Mouse (Mus musculus): ENCODE measurements around the gene Rasgrf1. TPM values are rescaled to one million over a fixed set of nuclear protein-coding genes. Genes with fewer than 3 reads are reported as not detected.

Gene Rasgrf1
- polyA plus RNA-seq (2015; fragmentation: Nextera tagmentation; extraction: Ambion mirVana): 0.96 and 1.1 TPM in 2 replicates

GRCm38 (mm10) chr9:89909131-89910010 lies at the start of gene Rasgrf1:
TSS of gene Rasgrf1 (plus strand) at chr9:89909908.
- ATAC-seq (ENCODE audit: insufficient number of reproducible peaks, low FRiP score, low TSS enrichment, low read depth): no peak; the same call in 1 of the 2 replicates
- no peak within 1 kb of the TSS for H3K9ac ChIP-seq
- peaks cover 28% of the 10 kb centered on the region for H3K4me1 ChIP-seq
- no peaks in the 10 kb centered on the region for H3K9me3 ChIP-seq (replicated peaks)
- WGBS: 1% methylated on average over 54 of the region's 64 CpGs
- H3K27ac ChIP-seq (replicated peaks): no peak within 1 kb of the TSS
- H3K36me3 ChIP-seq: no peaks in the 10 kb centered on the region
- H3K27me3 ChIP-seq: peaks cover 85% of the 10 kb centered on the region
- H3K4me3 ChIP-seq (replicated peaks): peak within 1 kb of the TSS; percentile 52
- peak within 1 kb of the TSS; percentile 95 for H3K4me2 ChIP-seq (replicated peaks)

DNA sequence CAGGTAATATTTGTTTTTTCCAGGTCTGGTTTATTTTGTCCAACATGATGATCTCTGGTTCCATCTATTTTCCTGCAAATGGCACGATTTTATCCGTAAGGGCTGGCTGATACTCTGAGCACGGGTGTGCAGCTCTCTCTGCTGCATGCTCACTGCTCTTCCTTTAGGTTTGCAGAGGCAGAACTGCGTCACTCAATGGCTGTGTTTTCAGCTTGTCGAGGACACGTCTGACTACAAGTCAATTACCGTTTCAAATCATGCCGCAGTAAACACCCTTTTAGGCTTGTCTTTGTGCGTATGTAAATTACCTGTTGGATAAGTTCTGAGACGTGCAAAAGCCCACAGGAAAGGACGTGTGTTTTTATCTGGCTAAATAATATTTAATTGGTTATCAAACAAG lies 49.6 kb upstream of the Rasgrf1 start:
- Histone ChIP-seq H3K27ac (replicated peaks) (no peak overlapping the region), H3K4me2 (replicated peaks) (no peak overlapping the region), H3K9me3 (replicated peaks) (no peaks in the 10 kb centered on the region), H3K27me3 (no peaks in the 10 kb centered on the region), H3K4me3 (replicated peaks) (no peak overlapping the region), H3K36me3 (no peaks in the 10 kb centered on the region), H3K4me1 (no peaks in the 10 kb centered on the region), H3K9ac (no peak overlapping the region)
- WGBS: 70% methylated on average over 11 of the region's 11 CpGs
- ATAC-seq (ENCODE audit: insufficient number of reproducible peaks, low FRiP score, low TSS enrichment, low read depth): no peak

- no peaks in the 10 kb centered on the region for H3K4me1 ChIP-seq
- H3K4me3 ChIP-seq (replicated peaks): no peak overlapping the region
- H3K9ac ChIP-seq: no peak overlapping the region
- 68% methylated on average over 6 of the region's 6 CpGs for WGBS
- no peak overlapping the region for H3K4me2 ChIP-seq (replicated peaks)
- no peak for ATAC-seq (ENCODE audit: insufficient number of reproducible peaks, low FRiP score, low TSS enrichment, low read depth)
- no peaks in the 10 kb centered on the region for H3K9me3 ChIP-seq (replicated peaks)
- H3K36me3 ChIP-seq: no peaks in the 10 kb centered on the region
- no peak overlapping the region for H3K27ac ChIP-seq (replicated peaks)
- no peaks in the 10 kb centered on the region for H3K27me3 ChIP-seq
Measured at GRCm38 (mm10) chr9:89860584-89860983, 49.1 kb upstream of the Rasgrf1 start.

GRCm38 (mm10) chr9:89867141-89867540 lies 42.6 kb upstream of the Rasgrf1 start:
- Histone ChIP-seq H3K27ac (replicated peaks) (no peak overlapping the region), H3K27me3 (peaks cover 48% of the 10 kb centered on the region), H3K4me1 (no peaks in the 10 kb centered on the region; the same call in 1 of the 2 replicates), H3K4me2 (replicated peaks) (no peak overlapping the region), H3K9me3 (replicated peaks) (no peaks in the 10 kb centered on the region), H3K4me3 (replicated peaks) (no peak overlapping the region), H3K9ac (no peak overlapping the region), H3K36me3 (no peaks in the 10 kb centered on the region)
- no peak for ATAC-seq (ENCODE audit: insufficient number of reproducible peaks, low FRiP score, low TSS enrichment, low read depth)
- 40% methylated on average over 4 of the region's 4 CpGs for WGBS

DNA sequence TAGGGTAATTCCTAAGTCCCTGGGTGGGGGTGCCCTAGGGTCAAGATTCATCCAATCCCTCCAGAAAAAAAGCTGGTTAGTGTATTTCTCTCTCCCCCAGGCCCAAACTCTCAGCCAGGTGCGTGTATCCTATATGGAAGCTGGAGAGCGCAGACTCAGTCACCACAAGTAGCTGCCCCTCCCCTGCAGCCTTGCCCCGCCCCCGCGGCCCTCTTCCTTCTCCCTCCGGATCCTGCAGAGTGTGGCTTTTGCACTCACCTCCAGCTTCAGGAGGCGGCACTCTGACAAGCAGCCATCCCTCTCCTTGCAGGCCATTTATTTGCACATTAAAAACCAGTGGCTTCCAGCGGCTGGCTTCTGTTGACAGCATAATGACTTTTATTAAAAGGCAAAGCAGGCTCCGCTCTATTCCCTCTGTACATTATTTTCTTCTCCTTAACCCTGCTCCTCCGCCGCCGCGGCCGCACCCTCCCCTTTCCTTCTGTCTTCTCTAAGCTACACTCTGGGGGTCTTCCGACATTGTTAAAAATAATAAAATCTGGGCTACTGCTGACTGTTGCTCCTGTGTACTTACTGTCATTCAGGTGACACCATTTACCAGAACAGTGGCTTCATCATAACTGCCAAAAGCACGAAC lies 41.5 kb upstream of the Rasgrf1 start:
- H3K4me2 ChIP-seq (replicated peaks): peak overlapping the region; percentile 28
- no peaks in the 10 kb centered on the region; the same call in 1 of the 2 replicates for H3K4me1 ChIP-seq
- H3K36me3 ChIP-seq: no peaks in the 10 kb centered on the region
- H3K27me3 ChIP-seq: peaks cover 58% of the 10 kb centered on the region
- no peak for ATAC-seq (ENCODE audit: insufficient number of reproducible peaks, low FRiP score, low TSS enrichment, low read depth)
- 2% methylated on average over 16 of the region's 16 CpGs for WGBS
- H3K9ac ChIP-seq: no peak overlapping the region
- H3K9me3 ChIP-seq (replicated peaks): no peaks in the 10 kb centered on the region
- H3K27ac ChIP-seq (replicated peaks): no peak overlapping the region
- no peak overlapping the region for H3K4me3 ChIP-seq (replicated peaks)

DNA sequence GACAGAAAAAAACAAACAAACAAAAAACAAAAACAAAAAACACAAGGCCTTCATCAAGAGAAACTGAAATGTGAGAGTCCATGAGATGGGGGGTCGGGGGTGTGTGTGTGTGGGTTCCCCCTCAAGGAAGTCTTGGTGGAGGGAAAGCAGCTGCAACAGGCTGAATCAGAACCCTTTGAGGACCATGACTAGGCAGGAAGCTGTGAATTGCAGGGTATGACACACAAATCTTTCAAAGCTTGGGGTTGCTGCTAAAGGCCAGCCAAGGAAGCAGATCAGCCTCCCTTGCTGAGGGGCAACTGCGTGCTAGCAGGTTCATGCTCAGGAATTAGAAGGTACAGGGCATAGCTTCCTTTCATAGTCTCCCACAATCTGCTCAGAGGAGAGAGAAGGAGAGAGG lies 40.1 kb upstream of the Rasgrf1 start:
- Histone ChIP-seq H3K4me1 (no peaks in the 10 kb centered on the region; the same call in 1 of the 2 replicates), H3K36me3 (no peaks in the 10 kb centered on the region), H3K4me3 (replicated peaks) (no peak overlapping the region), H3K9me3 (replicated peaks) (no peaks in the 10 kb centered on the region), H3K27ac (replicated peaks) (no peak overlapping the region), H3K9ac (no peak overlapping the region), H3K27me3 (peaks cover 67% of the 10 kb centered on the region), H3K4me2 (replicated peaks) (no peak overlapping the region)
- 10% methylated on average over 2 of the region's 2 CpGs for WGBS
- ATAC-seq (ENCODE audit: insufficient number of reproducible peaks, low FRiP score, low TSS enrichment, low read depth): no peak

DNA sequence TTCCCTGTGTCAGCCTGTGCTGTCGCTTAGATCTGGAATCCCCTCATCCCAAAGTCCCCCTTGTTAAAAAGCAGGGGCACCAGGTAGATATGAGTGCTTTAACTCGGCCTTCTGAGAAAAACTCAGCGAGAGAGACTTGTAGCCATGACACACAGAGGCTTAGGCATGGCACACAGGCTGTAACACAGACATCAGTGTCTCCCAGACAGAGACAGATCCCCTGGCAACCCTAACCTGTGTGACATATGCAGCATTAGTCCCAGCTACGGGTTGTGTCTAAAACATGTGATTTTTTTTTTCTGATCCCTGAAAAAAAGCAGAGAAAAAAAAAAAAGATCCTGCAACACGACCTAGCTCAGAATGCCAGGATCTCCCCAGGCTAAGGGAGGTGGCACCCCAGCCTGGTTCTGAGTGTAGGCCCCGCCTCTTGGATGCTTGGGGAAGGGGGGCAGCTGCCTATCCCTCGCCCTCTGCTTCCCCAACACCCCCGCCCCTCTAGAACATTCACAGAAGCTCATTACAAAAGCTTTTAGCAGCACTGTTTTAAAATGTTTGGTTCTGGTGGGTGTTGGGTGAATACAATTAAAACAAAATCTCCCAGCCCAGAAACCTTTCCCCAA lies 39.1 kb upstream of the Rasgrf1 start:
- no peak overlapping the region for H3K4me2 ChIP-seq (replicated peaks)
- no peaks in the 10 kb centered on the region for H3K36me3 ChIP-seq
- 5% methylated on average over 8 of the region's 8 CpGs for WGBS
- H3K4me3 ChIP-seq (replicated peaks): no peak overlapping the region
- H3K27ac ChIP-seq (replicated peaks): no peak overlapping the region
- H3K27me3 ChIP-seq: peaks cover 77% of the 10 kb centered on the region
- H3K9ac ChIP-seq: no peak overlapping the region
- H3K9me3 ChIP-seq (replicated peaks): no peaks in the 10 kb centered on the region
- no peaks in the 10 kb centered on the region; the same call in 1 of the 2 replicates for H3K4me1 ChIP-seq
- no peak for ATAC-seq (ENCODE audit: insufficient number of reproducible peaks, low FRiP score, low TSS enrichment, low read depth)

DNA sequence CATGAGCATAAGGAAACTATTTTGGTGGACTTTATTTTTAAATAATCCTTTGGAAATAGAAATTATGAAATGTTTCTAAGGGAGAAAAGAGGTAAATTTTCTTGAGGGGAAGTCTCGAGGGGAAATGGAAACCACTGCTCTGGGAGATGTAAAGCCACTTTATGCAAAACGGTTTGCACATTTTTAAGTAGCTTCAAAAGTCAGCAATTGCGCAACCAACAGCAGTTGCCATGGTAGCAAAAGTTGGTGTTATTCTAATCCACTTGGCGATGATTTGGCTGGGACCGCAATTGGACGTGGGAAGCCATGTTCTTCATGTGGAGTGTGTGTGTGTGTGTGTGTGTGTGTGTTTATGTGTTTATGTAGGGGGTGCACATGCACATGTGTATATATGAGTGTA lies 37.6 kb upstream of the Rasgrf1 start:
- Histone ChIP-seq H3K4me1 (no peaks in the 10 kb centered on the region; the same call in 1 of the 2 replicates), H3K27ac (replicated peaks) (no peak overlapping the region), H3K9ac (no peak overlapping the region), H3K4me3 (replicated peaks) (no peak overlapping the region), H3K27me3 (peaks cover 78% of the 10 kb centered on the region), H3K9me3 (replicated peaks) (no peaks in the 10 kb centered on the region), H3K36me3 (no peaks in the 10 kb centered on the region), H3K4me2 (replicated peaks) (no peak overlapping the region)
- no peak for ATAC-seq (ENCODE audit: insufficient number of reproducible peaks, low FRiP score, low TSS enrichment, low read depth)
- 71% methylated on average over 6 of the region's 6 CpGs for WGBS

GRCm38 (mm10) chr9:89874434-89874833 lies 35.3 kb upstream of the Rasgrf1 start:
- Histone ChIP-seq H3K4me3 (replicated peaks) (no peak overlapping the region), H3K9me3 (replicated peaks) (no peaks in the 10 kb centered on the region; the same call in 1 of the 2 replicates), H3K27ac (replicated peaks) (no peak overlapping the region), H3K27me3 (peaks cover 70% of the 10 kb centered on the region), H3K4me2 (replicated peaks) (no peak overlapping the region), H3K4me1 (no peaks in the 10 kb centered on the region), H3K9ac (no peak overlapping the region), H3K36me3 (no peaks in the 10 kb centered on the region)
- ATAC-seq (ENCODE audit: insufficient number of reproducible peaks, low FRiP score, low TSS enrichment, low read depth): no peak
- 61% methylated on average over 7 of the region's 7 CpGs for WGBS

GRCm38 (mm10) chr9:89875551-89875950 lies 34.2 kb upstream of the Rasgrf1 start:
- no peak overlapping the region for H3K4me3 ChIP-seq (replicated peaks)
- H3K27me3 ChIP-seq: peaks cover 61% of the 10 kb centered on the region
- WGBS: 55% methylated on average over 5 of the region's 5 CpGs
- no peak for ATAC-seq (ENCODE audit: insufficient number of reproducible peaks, low FRiP score, low TSS enrichment, low read depth)
- no peaks in the 10 kb centered on the region; the same call in 1 of the 2 replicates for H3K9me3 ChIP-seq (replicated peaks)
- no peak overlapping the region for H3K9ac ChIP-seq
- no peaks in the 10 kb centered on the region for H3K4me1 ChIP-seq
- no peaks in the 10 kb centered on the region for H3K36me3 ChIP-seq
- no peak overlapping the region for H3K27ac ChIP-seq (replicated peaks)
- H3K4me2 ChIP-seq (replicated peaks): no peak overlapping the region

DNA sequence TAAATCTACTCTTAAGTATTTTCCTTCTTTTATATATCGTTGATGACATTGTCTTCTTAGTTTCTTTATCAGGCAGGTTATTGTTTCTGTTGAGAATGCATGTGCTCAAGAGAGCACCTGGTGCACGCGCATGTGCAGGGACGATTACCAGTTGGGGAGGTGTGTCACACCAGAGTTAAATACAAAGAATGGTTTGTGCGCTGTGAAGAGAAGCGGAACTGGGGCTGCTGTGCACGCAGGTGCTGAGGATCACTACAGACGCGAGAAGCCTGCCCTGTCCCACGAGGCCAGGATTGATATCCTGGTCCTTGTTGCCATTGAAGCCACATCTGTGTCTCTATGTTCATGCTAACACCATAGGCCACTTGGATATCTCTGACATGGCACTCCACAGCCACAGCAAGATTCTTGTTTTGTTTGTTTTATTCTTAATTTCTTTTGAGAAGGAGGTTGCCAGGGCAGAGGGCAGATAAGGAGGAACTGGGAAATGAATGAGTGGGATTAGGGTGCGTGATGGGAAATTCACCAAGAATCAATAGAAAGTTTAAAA lies 31.2 kb upstream of the Rasgrf1 start:
- Histone ChIP-seq H3K27ac (replicated peaks) (no peak overlapping the region), H3K4me2 (replicated peaks) (no peak overlapping the region), H3K4me3 (replicated peaks) (no peak overlapping the region), H3K4me1 (no peaks in the 10 kb centered on the region), H3K9ac (no peak overlapping the region), H3K36me3 (no peaks in the 10 kb centered on the region), H3K9me3 (replicated peaks) (no peaks in the 10 kb centered on the region; the same call in 1 of the 2 replicates), H3K27me3 (peaks cover 52% of the 10 kb centered on the region)
- ATAC-seq (ENCODE audit: insufficient number of reproducible peaks, low FRiP score, low TSS enrichment, low read depth): no peak
- 48% methylated on average over 11 of the region's 11 CpGs for WGBS

All from embryonic facial prominence, embryonic 15.5 days (tissue).